Mouse (Mus musculus) ZHBTc4 (cell line): Measurements from ENCODE around the gene Ank3.

Source experiments
- DNase-seq: peaks from one replicate; pipeline ENCODE4 v3.0.0-alpha.2; 2011; ENCODE audit warnings: low read depth, low spot score

Gene Ank3

GRCm38 (mm10) chr10:69831568-69831967, 433.0 kb downstream of the Ank3 start:
- no peak for DNase-seq

- no peak for DNase-seq
These were observed 433.7 kb downstream of the Ank3 start for GRCm38 (mm10) chr10:69832241-69832640.

- no peak for DNase-seq
These were observed 434.2 kb downstream of the Ank3 start for GRCm38 (mm10) chr10:69832822-69833221.

- DNase-seq: no peak
These were observed 436.1 kb downstream of the Ank3 start for GRCm38 (mm10) chr10:69834700-69835099.

GRCm38 (mm10) chr10:69845749-69846148, 447.2 kb downstream of the Ank3 start:
- peak; percentile 85 for DNase-seq

- peak; percentile 60 for DNase-seq
These were observed 454.0 kb downstream of the Ank3 start for GRCm38 (mm10) chr10:69852366-69853091.

- no peak for DNase-seq
These were observed 456.1 kb downstream of the Ank3 start for GRCm38 (mm10) chr10:69854587-69855185.

GRCm38 (mm10) chr10:69858011-69858410, 459.4 kb downstream of the Ank3 start:
- DNase-seq: no peak

- peak; percentile 43 for DNase-seq
These were observed 460.5 kb downstream of the Ank3 start for GRCm38 (mm10) chr10:69858897-69859605.

GRCm38 (mm10) chr10:69859848-69860479, 461.4 kb downstream of the Ank3 start:
- peak; percentile 84 for DNase-seq

GRCm38 (mm10) chr10:69862829-69863228, 464.3 kb downstream of the Ank3 start:
- peak; percentile 39 for DNase-seq

- DNase-seq: peak; percentile 86
These were observed 471.8 kb downstream of the Ank3 start for GRCm38 (mm10) chr10:69870348-69870747.

- no peak for DNase-seq
These were observed 472.4 kb downstream of the Ank3 start for GRCm38 (mm10) chr10:69870947-69871346.

GRCm38 (mm10) chr10:69872182-69872741, 473.7 kb downstream of the Ank3 start:
- no peak for DNase-seq

GRCm38 (mm10) chr10:69872892-69873291, 474.3 kb downstream of the Ank3 start:
- DNase-seq: no peak

- DNase-seq: no peak
These were observed 476.2 kb downstream of the Ank3 start for GRCm38 (mm10) chr10:69874806-69875205.

- no peak for DNase-seq
These were observed 485.5 kb downstream of the Ank3 start for GRCm38 (mm10) chr10:69883935-69884680.

- peak; percentile 87 for DNase-seq
These were observed 489.8 kb downstream of the Ank3 start for GRCm38 (mm10) chr10:69888399-69888798.

GRCm38 (mm10) chr10:69889779-69890178, 491.2 kb downstream of the Ank3 start:
- peak; percentile 77 for DNase-seq

GRCm38 (mm10) chr10:69890389-69890985, 491.9 kb downstream of the Ank3 start:
- DNase-seq: no peak

GRCm38 (mm10) chr10:69892162-69892561, 493.6 kb downstream of the Ank3 start:
- DNase-seq: no peak
